In the genomic region with DNA sequence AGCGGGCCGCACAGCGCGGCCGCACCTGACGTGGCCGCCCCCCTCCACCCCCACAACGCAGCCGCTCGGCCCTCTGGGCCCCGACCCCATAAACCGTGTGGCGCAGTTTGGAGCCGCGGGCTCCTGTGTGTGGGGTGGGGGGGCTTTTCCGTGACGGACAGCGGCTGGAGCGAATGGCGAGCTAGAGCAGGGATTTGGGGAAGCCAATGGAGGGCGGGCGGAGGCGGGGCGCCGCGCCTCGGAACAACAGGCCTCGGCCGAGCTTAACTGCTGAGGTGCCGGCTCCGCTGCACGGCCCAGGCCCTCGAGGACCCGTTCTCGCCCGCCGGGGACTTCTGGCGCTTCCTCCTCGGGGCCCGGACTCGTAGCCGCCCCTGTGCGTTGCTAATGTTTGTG, we compare ENCODE assay signal across 8 mouse cellular contexts. TPM values are rescaled to one million over a fixed set of nuclear protein-coding genes. Genes with fewer than 3 reads are reported as not detected.
DNase-seq lines count a peak whose midpoint lies in the region; ATAC-seq and TF ChIP-seq lines count a peak whose summit lies in the region.

No protein-coding gene starts in this region.

- H3K4me3 ChIP-seq in embryonic fibroblast, embryonic 13.5 days (ENCODE audit: insufficient read depth, low read length) = peak overlapping the region; percentile 82
- peak overlapping the region; percentile 93 for H3K4me3 ChIP-seq in heart, embryonic 10.5 days
- H3K4me3 ChIP-seq in kidney, embryonic 14.5 days (ENCODE audit: low read length) = peak overlapping the region; percentile 91
- H3K4me3 ChIP-seq in liver, adult 2 months (ENCODE audit: insufficient read depth, low read depth, low read length) = peak overlapping the region; percentile 76
- H3K4me3 ChIP-seq in myocyte = peak overlapping the region; percentile 65

- ATAC-seq in kidney, embryonic 14.5 days (ENCODE audit: low FRiP score, low TSS enrichment) = peak; percentile 81

- peak; percentile 93 for DNase-seq in CD4-positive helper T cell, adult 2 months (ENCODE audit: low read depth, low spot score)
- DNase-seq in brain, adult 2 months (ENCODE audit: low read depth, low spot score) = peak; percentile 97
- peak; percentile 95 for DNase-seq in heart, embryonic 10.5 days (ENCODE audit: low spot score)
- DNase-seq in liver, adult 2 months (ENCODE audit: extremely low read depth, low read depth, low spot score) = peak; percentile 76
- peak; percentile 89 to 96 for DNase-seq in spleen, postnatal 4 days (ENCODE audit: low spot score in 2 of 2)

- H3K36me3 ChIP-seq in heart, embryonic 10.5 days = peaks cover 34% of the 10 kb centered on the region
- H3K36me3 ChIP-seq in kidney, embryonic 14.5 days (ENCODE audit: control insufficient read depth, insufficient read depth, low read length) = peaks cover 37% of the 10 kb centered on the region
- H3K36me3 ChIP-seq in liver, adult 2 months (ENCODE audit: control insufficient read depth, insufficient read depth, low read length) = peaks cover 31% of the 10 kb centered on the region
- peaks cover 32% of the 10 kb centered on the region for H3K36me3 ChIP-seq in myocyte (ENCODE audit: control insufficient read depth, insufficient read depth)

- peak overlapping the region; percentile 70 for H3K4me2 ChIP-seq in kidney, embryonic 14.5 days (replicated peaks; ENCODE audit: low read depth, low read length)
- H3K4me2 ChIP-seq in myocyte (ENCODE audit: low read depth) = peak overlapping the region; percentile 87

- under 1% methylated on average over 43 of the region's 43 CpGs for WGBS in heart, embryonic 10.5 days
- under 1% methylated on average over 42 of the region's 43 CpGs for WGBS in kidney, embryonic 14.5 days
- under 1% methylated on average over 43 of the region's 43 CpGs for WGBS in liver, adult 2 months

- peaks cover 9% of the 10 kb centered on the region for H3K79me2 ChIP-seq in liver, adult 2 months (ENCODE audit: control insufficient read depth, insufficient read depth, low read length)
- H3K79me2 ChIP-seq in myocyte (ENCODE audit: control insufficient read depth, insufficient read depth) = peaks cover 19% of the 10 kb centered on the region

- H3ac ChIP-seq in myocyte (ENCODE audit: control insufficient read depth, insufficient read length) = peak overlapping the region; percentile 55

- peaks cover 5% of the 10 kb centered on the region; the same call in 1 of the 2 replicates for H3K4me1 ChIP-seq in embryonic fibroblast, embryonic 13.5 days (ENCODE audit: control insufficient read depth, insufficient read depth, low read length)
- peaks cover 24% of the 10 kb centered on the region for H3K4me1 ChIP-seq in heart, embryonic 10.5 days
- H3K4me1 ChIP-seq in kidney, embryonic 14.5 days (ENCODE audit: control insufficient read depth, insufficient read depth, low read length) = peaks cover 14% of the 10 kb centered on the region; the same call in 1 of the 2 replicates
- H3K4me1 ChIP-seq in liver, adult 2 months (ENCODE audit: control insufficient read depth, insufficient read depth, low read length) = peaks cover 16% of the 10 kb centered on the region

- no peaks in the 10 kb centered on the region for H3K27me3 ChIP-seq in heart, embryonic 10.5 days (ENCODE audit: insufficient read depth, poor library complexity, severe bottlenecking)
- no peaks in the 10 kb centered on the region for H3K27me3 ChIP-seq in kidney, embryonic 14.5 days (ENCODE audit: control insufficient read depth, insufficient read depth, low read length)
- H3K27me3 ChIP-seq in liver, adult 2 months (ENCODE audit: control insufficient read depth, insufficient read depth, low read length) = no peaks in the 10 kb centered on the region
- H3K27me3 ChIP-seq in myocyte (ENCODE audit: control insufficient read depth, insufficient read depth, insufficient read length) = no peaks in the 10 kb centered on the region

- peak; percentile 33; the same call in 1 of the 2 replicates for TF ChIP-seq POLR2A in embryonic fibroblast, embryonic 13.5 days (IDR thresholded peaks at IDR 0.05; ENCODE audit: low read depth, low read length)
- TF ChIP-seq POLR2A in liver, adult 2 months (IDR thresholded peaks at IDR 0.05; ENCODE audit: extremely low read depth, insufficient read depth, low read length) = 0 out of 2 replicates have a peak, but pooled peaks have one; percentile 3
- TF ChIP-seq POLR2A in myocyte (IDR thresholded peaks at IDR 0.05; ENCODE audit: insufficient read length, low read depth) = peak; percentile 77

- TF ChIP-seq CTCF in embryonic fibroblast, embryonic 13.5 days (IDR thresholded peaks at IDR 0.05; ENCODE audit: borderline replicate concordance, insufficient read depth, low read length) = no peak
- no peak for TF ChIP-seq CTCF in liver, adult 2 months (IDR thresholded peaks at IDR 0.05; ENCODE audit: low read depth, low read length)

- 0 out of 2 replicates have a peak overlapping the region, but pooled peaks have one; percentile 6 for H3K27ac ChIP-seq in embryonic fibroblast, embryonic 13.5 days (ENCODE audit: insufficient read depth, low read length)
- H3K27ac ChIP-seq in heart, embryonic 10.5 days = peak overlapping the region; percentile 98
- H3K27ac ChIP-seq in kidney, embryonic 14.5 days (ENCODE audit: low read depth, low read length) = peak overlapping the region; percentile 97
- H3K27ac ChIP-seq in liver, adult 2 months (replicated peaks; ENCODE audit: insufficient read depth, low read depth, low read length) = peak overlapping the region; percentile 70

- H3K9me3 ChIP-seq in heart, embryonic 10.5 days = no peaks in the 10 kb centered on the region
- H3K9me3 ChIP-seq in kidney, embryonic 14.5 days (ENCODE audit: control insufficient read depth, low read length) = no peaks in the 10 kb centered on the region

- peak overlapping the region; percentile 86 for H3K9ac ChIP-seq in kidney, embryonic 14.5 days (ENCODE audit: low read depth, low read length)
- peak overlapping the region; percentile 91 for H3K9ac ChIP-seq in liver, adult 2 months (ENCODE audit: low read depth, low read length)

TF ChIP-seq in myocyte, 11 proteins besides CTCF, POLR2A, EP300 and RAD21:
- TF ChIP-seq SRF (IDR thresholded peaks at IDR 0.05; ENCODE audit: control insufficient read depth, insufficient read length, low read depth) (peak; percentile 6), E2F4 (IDR thresholded peaks at IDR 0.05; ENCODE audit: insufficient read depth) (no peak), POLR2AphosphoS2 (IDR thresholded peaks at IDR 0.05; ENCODE audit: insufficient read length, low read depth) (peak; percentile 61), MYOG (IDR thresholded peaks at IDR 0.05; ENCODE audit: control insufficient read depth in 1 of 3, insufficient read depth in 1 of 3, insufficient read length in 2 of 3, low read depth in 2 of 3) (peak in 2 of 3 experiments; percentile 3 to 11), REST (IDR thresholded peaks at IDR 0.05; ENCODE audit: insufficient read depth, insufficient read length) (no peak), TCF12 (IDR thresholded peaks at IDR 0.05; ENCODE audit: insufficient read depth, poor library complexity, severe bottlenecking) (no peak), MYOD1 (IDR thresholded peaks at IDR 0.05; ENCODE audit: control insufficient read depth in 1 of 3, insufficient read length in 2 of 3, low read depth in 2 of 3) (no peak)

RNA-seq across cellular contexts. Expression of a gene that starts 0.7 kb away (rescaled TPM):
- 103 and 126 TPM in 2 replicates for polyA plus RNA-seq in embryonic fibroblast, embryonic 13.5 days (2011; ENCODE audit: insufficient read length, low read depth, missing spikeins)
- 209 and 212 TPM in 2 replicates for polyA plus RNA-seq in heart, embryonic 10.5 days (2016; fragmentation: Nextera tagmentation; extraction: Ambion mirVana)
- polyA plus RNA-seq in kidney, embryonic 14.5 days (2014; fragmentation: Nextera tagmentation; extraction: Ambion mirVana) = 236 and 274 TPM in 2 replicates
- 50.3 and 60.2 TPM in 2 replicates for total RNA-seq in liver, adult 2 months (2014; rRNA removed)
- polyA plus RNA-seq in liver, adult 2 months (2012; rRNA removed) = 395 and 460 TPM in 2 replicates
- 154 TPM for polyA plus RNA-seq in myocyte (2012; fragmentation: generic; extraction: Trizol)

RNA-seq across cellular contexts. Expression of a gene that starts 16.0 kb away (rescaled TPM):
- polyA plus RNA-seq in embryonic fibroblast, embryonic 13.5 days (2011; ENCODE audit: insufficient read length, low read depth, missing spikeins) = 12.8 and 16.9 TPM in 2 replicates
- polyA plus RNA-seq in heart, embryonic 10.5 days (2016; fragmentation: Nextera tagmentation; extraction: Ambion mirVana) = 2.0 and 2.1 TPM in 2 replicates
- polyA plus RNA-seq in kidney, embryonic 14.5 days (2014; fragmentation: Nextera tagmentation; extraction: Ambion mirVana) = 9.6 and 14.6 TPM in 2 replicates
- total RNA-seq in liver, adult 2 months (2014; rRNA removed) = 1.9 and 2.0 TPM in 2 replicates
- polyA plus RNA-seq in liver, adult 2 months (2012; rRNA removed) = 3.1 and 5.5 TPM in 2 replicates
- 7.7 TPM for polyA plus RNA-seq in myocyte (2012; fragmentation: generic; extraction: Trizol)

RNA-seq across cellular contexts. Expression of a gene that starts 20.9 kb away (rescaled TPM):
- not detected in 2 replicates for polyA plus RNA-seq in embryonic fibroblast, embryonic 13.5 days (2011; ENCODE audit: insufficient read length, low read depth, missing spikeins)
- polyA plus RNA-seq in heart, embryonic 10.5 days (2016; fragmentation: Nextera tagmentation; extraction: Ambion mirVana) = 16.2 and 16.9 TPM in 2 replicates
- polyA plus RNA-seq in kidney, embryonic 14.5 days (2014; fragmentation: Nextera tagmentation; extraction: Ambion mirVana) = 26.4 and 28.4 TPM in 2 replicates
- total RNA-seq in liver, adult 2 months (2014; rRNA removed) = 13.0 and 14.9 TPM in 2 replicates
- polyA plus RNA-seq in liver, adult 2 months (2012; rRNA removed) = 57.0 and 80.1 TPM in 2 replicates
- 2.0 TPM for polyA plus RNA-seq in myocyte (2012; fragmentation: generic; extraction: Trizol)

RNA-seq across cellular contexts. Expression of a gene that starts 53.5 kb away (rescaled TPM):
- 1.2 TPM in 1 of 2 replicates, not detected in the other for polyA plus RNA-seq in embryonic fibroblast, embryonic 13.5 days (2011; ENCODE audit: insufficient read length, low read depth, missing spikeins)
- polyA plus RNA-seq in heart, embryonic 10.5 days (2016; fragmentation: Nextera tagmentation; extraction: Ambion mirVana) = 4.3 and 10.3 TPM in 2 replicates
- 2.1 and 2.4 TPM in 2 replicates for polyA plus RNA-seq in kidney, embryonic 14.5 days (2014; fragmentation: Nextera tagmentation; extraction: Ambion mirVana)
- 1.0 and 4.0 TPM in 2 replicates for total RNA-seq in liver, adult 2 months (2014; rRNA removed)
- 1.4 and 4.0 TPM in 2 replicates for polyA plus RNA-seq in liver, adult 2 months (2012; rRNA removed)
- not detected for polyA plus RNA-seq in myocyte (2012; fragmentation: generic; extraction: Trizol)

Comparison
In these comparisons a context has a peak if more than half of its experiments do, and no peak if none do; other contexts are left out.
1. Peak in every context shown above with its lines: DNase-seq, ATAC-seq, H3K4me3 ChIP-seq and H3K27ac ChIP-seq.
2. H3K27ac ChIP-seq: peak in every context shown above with its lines; median percentile 98 in heart, embryonic 10.5 days; 97 in kidney, embryonic 14.5 days; 70 in liver, adult 2 months; 6 in embryonic fibroblast, embryonic 13.5 days.
3. POLR2A ChIP-seq: peak in every context shown above with its lines; median percentile 77 in myocyte; 33 in embryonic fibroblast, embryonic 13.5 days; 3 in liver, adult 2 months.